Mouse (Mus musculus) left cerebral cortex, postnatal 14 days (tissue): ENCODE measurements around the gene Bzw2. TPM values are rescaled to one million over a fixed set of nuclear protein-coding genes. Genes with fewer than 3 reads are reported as not detected.

Experiments used
- DNase-seq, 2 experiments: peaks; one replicate each; pipeline ENCODE4 v3.0.0; 2021 to 2022; ENCODE audit warnings: low spot score in 2 of 2, mixed read lengths in 1 of 2
- intact Hi-C: fragments of 180-260 bp; cut with DNase I; formaldehyde crosslinking; loops from one replicate; pipeline ENCODE4 v1.15.1; 2025
- total RNA-seq, 2 experiments: library from RNA; stranded (reverse); gene quantifications; 2 replicates each; pipeline ENCODE4 v1.2.3; 2021

The Bzw2 gene
- total RNA-seq, 2 experiments from 2014 or later: 72.2 to 78.2 TPM

DNA sequence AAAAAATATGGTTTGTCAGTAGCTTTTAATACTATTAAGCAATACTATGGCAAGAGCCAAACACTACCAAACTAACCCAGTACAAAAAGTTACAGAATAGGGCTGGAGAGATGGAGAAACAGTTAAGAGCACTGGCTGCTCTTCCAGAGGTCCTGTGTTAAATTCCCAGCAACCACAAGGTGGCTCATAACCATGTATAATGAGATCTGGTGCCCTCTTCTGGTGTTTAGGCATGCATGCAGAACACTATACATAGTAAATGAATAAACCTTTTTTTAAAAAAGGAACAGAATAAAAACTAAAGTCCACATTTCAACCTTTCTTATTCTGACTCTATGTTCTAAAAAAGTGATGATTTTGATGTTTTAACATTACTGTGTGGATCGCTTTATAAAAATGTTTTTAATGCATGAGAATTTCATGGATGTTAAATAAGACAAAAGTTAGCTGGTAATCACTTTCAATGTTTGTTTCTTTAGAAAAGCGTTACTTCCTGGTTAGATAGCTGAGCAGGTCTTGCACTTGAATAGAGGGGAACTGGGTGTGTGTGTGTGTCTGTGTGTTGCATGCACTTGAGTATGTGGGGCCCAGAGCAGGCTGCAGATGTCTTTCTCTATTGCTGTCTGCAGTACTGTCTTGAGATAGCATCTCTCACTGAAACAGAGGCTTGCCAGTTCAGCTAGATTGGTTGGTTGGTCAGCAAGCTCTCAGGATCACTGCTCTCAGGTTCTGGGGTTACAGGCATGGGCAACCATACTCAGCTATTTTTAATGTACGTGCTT is 11.5 kb downstream of the Bzw2 start:
- no peak for DNase-seq
- intact Hi-C loops: no loop called here

DNA sequence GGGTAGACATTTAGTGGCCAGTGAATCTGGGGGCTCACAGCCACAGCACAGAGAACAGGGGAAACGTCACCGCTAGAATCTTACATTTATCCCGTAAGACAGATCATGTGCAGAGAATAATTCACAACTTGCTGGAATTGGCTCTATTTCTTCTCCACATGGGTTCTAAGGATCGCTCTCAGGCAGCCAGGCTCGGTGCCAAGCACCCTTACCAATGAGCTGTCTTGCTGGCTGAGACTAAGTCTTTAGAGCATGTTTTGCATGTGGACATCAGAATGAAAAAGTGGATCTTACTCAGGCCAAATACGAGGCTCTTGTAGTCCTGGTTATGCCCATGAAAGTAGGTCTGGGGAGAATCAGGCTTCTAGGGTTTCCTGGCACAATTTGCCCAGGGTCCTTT is 17.5 kb downstream of the Bzw2 start:
- intact Hi-C loops: no loop called here
- peak; percentile 18 to 23 for DNase-seq

- intact Hi-C loops: no loop called here
- DNase-seq: no peak
These were observed 20.7 kb downstream of the Bzw2 start for GRCm38 (mm10) chr12:36137192-36137591.

DNA sequence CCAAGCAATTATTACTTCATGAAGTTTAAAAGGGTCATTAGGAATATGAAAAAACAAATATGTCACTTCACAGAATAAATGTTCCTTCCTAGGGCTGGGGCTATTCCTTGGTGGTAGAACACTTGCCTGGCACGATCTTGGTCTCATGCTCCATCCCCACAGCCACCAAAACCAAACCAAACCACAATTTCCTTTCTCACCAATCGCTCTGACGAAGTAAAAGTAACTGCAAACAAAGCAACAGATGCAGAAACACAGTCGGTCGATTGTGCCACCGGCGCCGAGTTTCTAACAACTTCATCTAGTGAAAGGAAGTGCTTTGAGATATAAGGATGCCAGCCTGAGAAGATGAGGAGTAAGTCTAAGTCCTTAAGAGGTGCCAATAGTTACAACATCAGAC is 21.6 kb downstream of the Bzw2 start:
- DNase-seq: no peak
- intact Hi-C loops: no loop called here

DNA sequence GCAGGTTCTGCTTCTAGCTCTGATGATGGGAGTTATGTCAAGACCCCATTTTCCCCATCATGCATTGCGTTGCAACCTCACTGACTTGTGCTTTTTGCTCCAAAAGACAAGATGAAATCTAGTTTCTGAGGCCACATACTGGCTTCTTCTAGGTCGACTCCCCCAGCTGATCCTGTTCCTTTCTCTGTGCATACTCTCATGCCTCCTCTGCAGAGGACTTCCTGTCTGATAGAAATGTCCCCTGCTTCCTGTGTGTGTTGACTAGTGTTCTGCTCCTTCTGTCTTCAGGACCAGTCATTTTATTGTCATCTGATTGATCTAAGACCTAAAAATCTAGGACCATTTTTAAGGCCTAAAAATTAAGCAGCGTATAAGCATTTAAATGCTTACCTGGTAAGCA is 22.5 kb downstream of the Bzw2 start:
- intact Hi-C loops: no loop called here
- DNase-seq: no peak

DNA sequence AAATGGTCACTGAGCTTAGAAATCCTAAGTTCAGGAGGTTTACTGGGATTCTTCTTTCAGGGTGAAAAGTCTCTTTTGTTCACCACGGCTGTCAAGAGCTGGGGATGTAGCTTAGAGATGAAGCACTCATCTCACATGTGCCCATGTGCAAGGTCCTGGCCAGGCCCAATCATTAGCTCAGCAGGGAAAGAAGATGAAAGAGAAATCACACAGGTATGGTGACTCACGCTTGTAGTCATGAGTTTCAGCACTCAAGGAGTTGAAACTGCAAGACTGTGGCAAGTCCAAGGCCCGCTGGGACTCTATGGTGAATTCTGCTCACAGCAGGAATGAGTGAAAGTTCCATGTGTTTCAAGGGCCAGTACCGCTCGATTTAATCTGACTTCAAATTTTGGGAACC is 23.8 kb downstream of the Bzw2 start:
- intact Hi-C loops: no loop called here
- DNase-seq: no peak

DNA sequence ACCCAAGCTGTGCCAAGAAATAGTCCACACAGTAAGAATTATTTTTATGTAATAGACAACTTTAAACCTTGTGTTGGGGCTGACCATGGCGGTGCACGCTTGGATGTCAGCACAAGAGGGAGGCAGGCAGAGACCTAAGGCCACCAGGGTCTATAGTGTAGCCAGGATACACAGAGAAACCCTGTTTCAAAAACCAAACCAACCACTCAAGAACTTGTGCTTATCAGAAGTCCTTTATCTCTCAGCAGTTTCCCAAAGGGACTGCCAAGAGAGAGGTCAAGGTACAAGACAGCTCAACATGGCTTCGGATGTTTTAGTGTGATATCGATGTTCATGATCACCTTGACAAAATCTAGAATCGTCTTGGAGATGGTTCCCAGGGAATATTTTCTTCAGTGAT is 24.3 kb downstream of the Bzw2 start:
- intact Hi-C loops: no loop called here
- DNase-seq: no peak

DNA sequence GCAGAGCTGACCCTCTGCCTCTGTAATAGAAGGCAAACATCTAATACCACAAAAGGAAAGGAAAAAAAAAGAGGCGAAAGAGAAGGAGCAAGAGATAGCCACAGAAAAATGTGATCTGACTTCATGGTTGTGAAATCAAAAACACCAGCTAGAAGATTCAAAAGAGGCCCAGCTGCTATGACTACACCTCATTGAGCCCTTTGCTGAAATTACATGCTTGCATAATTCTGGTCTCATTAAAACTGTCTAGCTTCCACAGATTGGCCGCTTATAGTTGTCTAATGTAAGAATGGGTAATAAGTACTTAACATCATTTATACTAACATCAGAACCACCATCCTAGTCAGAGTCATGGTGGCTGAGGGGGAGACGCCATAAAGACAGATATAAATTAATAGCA is 25.2 kb downstream of the Bzw2 start:
- intact Hi-C loops: no loop called here
- no peak for DNase-seq

DNA sequence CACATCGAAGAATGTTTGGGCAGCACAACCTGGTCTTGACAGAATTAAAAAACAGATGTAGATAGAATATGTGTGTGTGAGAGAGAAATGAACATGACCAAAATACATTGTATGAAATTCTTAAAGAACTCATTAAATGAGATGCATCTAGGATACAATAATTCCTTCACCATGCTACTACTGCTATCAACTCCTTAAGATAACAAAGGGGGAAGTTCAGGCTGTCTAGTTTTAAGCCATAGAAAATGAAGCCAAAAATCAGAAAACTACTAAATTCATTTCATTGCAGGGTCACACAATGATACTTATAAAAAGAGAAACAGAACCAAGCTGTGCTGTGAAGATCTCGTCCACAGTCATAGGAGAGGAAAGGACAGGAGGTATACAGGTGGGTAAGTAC is 25.6 kb downstream of the Bzw2 start:
- intact Hi-C loops: no loop called here

DNA sequence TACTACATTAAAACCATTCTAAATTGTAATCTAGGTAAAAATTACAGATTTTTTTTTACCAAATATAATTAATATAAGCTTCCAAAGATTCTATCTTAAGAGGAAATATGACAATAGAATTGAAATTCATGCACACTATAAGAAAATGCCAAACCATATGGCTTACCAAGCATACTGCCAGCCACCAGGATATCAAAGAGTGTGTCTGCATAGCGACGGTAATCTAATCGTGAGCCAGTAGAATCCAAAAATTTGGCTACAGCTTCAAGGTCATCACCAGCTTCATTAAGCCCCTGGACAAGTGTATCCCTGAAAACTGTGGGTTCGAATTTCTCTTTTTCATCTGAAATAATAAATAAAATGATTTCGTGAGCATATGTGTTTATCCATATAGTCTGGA is 28.1 kb downstream of the Bzw2 start:
- intact Hi-C loops: no loop called here
- DNase-seq: no peak

More for the DNA sequence above, 25.6 kb downstream of the Bzw2 start:
- DNase-seq: no peak

DNA sequence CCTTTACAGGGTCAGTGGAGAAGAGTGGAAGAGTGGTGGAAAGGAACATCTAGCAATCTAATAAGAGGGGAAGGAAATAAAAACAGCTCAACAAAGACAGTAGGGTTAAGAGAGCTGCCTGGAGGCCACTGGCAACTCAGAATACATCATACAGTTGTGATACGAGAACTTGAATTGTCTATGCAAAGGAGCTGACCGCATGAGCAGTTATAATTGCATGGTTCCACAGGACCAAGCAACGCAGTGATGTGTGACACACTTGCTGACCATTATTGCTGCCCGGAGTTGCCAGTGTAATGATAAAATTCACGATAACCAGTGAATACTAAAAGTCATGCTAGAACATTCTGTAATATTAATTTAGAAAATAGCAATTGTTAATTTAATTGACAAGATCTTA is 31.8 kb downstream of the Bzw2 start:
- DNase-seq: no peak
- intact Hi-C loops: no loop called here

- intact Hi-C loops: no loop called here
- DNase-seq: no peak
These were observed 38.6 kb downstream of the Bzw2 start for GRCm38 (mm10) chr12:36119244-36119643.

- no peak for DNase-seq
- intact Hi-C loops: no loop called here
These were observed 40.7 kb downstream of the Bzw2 start for GRCm38 (mm10) chr12:36117161-36117560.

GRCm38 (mm10) chr12:36112081-36112480 is 45.8 kb downstream of the Bzw2 start:
- intact Hi-C loops: no loop called here
- DNase-seq: peak in 1 of 2 experiments; percentile 55

DNA sequence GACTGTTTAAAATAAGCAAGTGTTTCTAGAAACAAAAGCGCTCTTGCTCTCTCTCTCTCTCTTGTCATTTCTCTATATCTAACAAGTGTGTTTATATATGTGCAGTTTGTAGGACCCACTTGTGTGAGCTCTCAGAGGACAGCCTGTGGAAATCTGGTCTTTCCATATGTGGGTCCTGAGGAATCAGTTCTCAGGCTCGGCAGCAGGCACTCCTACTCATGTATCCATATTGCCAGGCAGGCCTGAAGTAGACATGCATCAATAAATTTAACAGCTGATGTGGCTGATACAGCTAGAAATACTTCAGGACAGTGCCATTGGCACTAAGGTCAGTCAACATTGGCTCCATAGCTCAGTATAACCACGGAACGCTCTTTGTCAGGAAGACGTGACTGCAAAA is 46.8 kb downstream of the Bzw2 start:
- intact Hi-C loops: no loop called here
- DNase-seq: no peak

DNA sequence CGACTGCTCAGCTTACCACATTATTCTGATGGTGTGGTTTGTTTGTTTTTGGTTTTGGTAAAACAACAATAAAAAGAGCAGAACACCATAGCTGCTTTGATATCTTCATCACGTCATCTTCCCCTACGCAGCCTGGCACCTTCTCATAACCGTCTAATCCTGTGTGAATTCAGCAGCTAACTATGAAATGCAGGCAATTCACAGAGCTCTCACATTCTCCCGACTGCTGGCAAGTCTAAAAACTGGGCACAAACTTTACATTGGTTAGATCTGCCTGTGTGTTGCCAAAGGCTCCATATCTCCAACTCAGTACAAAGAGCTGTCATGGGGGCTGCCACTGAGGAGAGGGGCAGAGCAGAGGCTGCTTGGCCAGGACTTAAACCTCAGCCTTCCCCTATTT is 47.4 kb downstream of the Bzw2 start:
- intact Hi-C loops: no loop called here
- no peak for DNase-seq

- intact Hi-C loops: no loop called here
- DNase-seq: no peak
These were observed 49.4 kb downstream of the Bzw2 start for GRCm38 (mm10) chr12:36108442-36108841.

DNA sequence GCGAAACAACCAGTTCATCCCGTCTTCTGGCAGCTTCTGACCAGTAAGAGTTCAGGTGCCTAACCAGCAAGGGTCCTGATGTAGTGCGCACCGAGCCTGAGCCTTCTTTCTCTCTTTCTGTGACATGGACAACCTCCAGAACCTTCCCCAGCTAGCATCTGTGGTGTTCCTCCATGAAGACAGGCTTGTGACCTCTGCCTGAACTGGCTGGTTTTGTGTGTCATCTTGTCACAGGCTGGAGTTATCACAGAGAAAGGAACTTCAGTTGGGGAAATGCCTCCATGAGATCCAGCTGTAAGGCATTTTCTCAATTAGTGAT is 54.3 kb downstream of the Bzw2 start:
- intact Hi-C loops: no loop called here
- no peak for DNase-seq

DNA sequence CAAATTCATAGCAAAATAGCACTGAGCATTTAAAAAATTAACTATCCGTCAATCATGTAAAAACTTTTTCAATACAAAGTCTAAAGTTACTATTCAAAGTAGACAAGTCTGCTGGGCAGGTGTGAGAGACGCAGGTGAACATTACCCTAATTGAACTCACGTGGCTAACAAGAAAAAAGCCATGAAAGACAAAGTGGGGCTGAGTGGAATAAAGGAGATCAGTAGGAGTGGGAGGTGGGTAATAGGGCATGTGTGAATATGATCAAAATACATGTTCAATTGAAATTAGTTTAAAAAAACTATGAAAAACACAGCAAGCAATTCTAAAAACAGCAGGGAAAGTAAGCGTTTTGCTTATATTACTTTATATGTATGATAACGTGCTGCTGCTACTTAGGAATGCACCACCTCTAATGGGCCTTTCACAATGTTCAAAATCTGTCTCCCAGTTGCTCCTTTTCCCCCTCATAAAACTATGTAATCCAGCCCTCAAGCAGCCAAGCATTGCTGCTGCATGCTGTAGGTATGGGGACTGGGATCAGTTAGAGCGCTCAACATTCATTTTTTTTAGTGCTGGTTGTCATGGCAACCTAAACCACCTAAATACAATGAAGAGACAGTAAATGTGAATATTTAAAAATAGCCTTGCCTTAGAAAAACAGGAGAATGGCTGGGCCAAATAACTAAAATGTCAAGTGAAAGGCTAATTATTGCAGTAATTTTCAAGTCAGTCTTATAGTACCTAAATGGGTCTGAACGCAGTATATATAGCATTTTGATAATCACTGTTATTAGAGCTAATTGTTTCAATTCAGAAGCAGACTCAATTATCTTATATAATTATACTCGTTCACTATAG is 54.9 kb downstream of the Bzw2 start:
- peak; percentile 57 to 80 for DNase-seq

GRCm38 (mm10) chr12:36095371-36095880 is 62.5 kb downstream of the Bzw2 start:
- no peak for DNase-seq
- intact Hi-C loops: no loop called here

More for the DNA sequence above, 54.9 kb downstream of the Bzw2 start:
- intact Hi-C loops: no loop called here
